Mouse (Mus musculus) brain, embryonic 14.5 days (tissue): ENCODE data around the gene Tbc1d8.

ENCODE experiments used
- CTCF ChIP-seq: fragments of 200-500 bp; IDR thresholded peaks from 2 replicates; pipeline ENCODE4 v1.5.1; 2012; ENCODE audit warnings: inconsistent platforms, mild to moderate bottlenecking, moderate library complexity, borderline replicate concordance; ENCODE audit not compliant: insufficient read depth, insufficient read length; ENCODE audit errors: extremely low read depth
- POLR2A ChIP-seq: fragments of 200-500 bp; IDR thresholded peaks from 2 replicates; pipeline ENCODE4 v1.6.1; 2012; ENCODE audit warnings: mild to moderate bottlenecking, inconsistent platforms, borderline replicate concordance; ENCODE audit not compliant: poor library complexity, insufficient read depth, insufficient read length, severe bottlenecking; ENCODE audit errors: extremely low read depth

GRCm38 (mm10) chr1:39396347-39396746 is 82.2 kb downstream of the Tbc1d8 start:
- TF ChIP-seq CTCF, result no peak
- TF ChIP-seq POLR2A, result no peak
